Mouse (Mus musculus) C2C12 (cell line): ENCODE results near the gene Gh.

Experiments
- CEBPB ChIP-seq: IDR thresholded peaks from one replicate; pipeline ENCODE4 v1.6.1; 2011; ENCODE audit warnings: low read depth, mild to moderate bottlenecking, control low read depth, moderate library complexity
- CTCF ChIP-seq: IDR thresholded peaks from one replicate; pipeline ENCODE4 v1.5.1; 2011; ENCODE audit not compliant: control insufficient read depth, insufficient read depth, insufficient read length
- FOSL1 ChIP-seq: IDR thresholded peaks from one replicate; pipeline ENCODE4 v1.8.0; 2011; ENCODE audit warnings: mild to moderate bottlenecking, low read length; ENCODE audit not compliant: poor library complexity, insufficient read depth, severe bottlenecking
- MAX ChIP-seq: IDR thresholded peaks from one replicate; pipeline ENCODE4 v1.6.1; 2011; ENCODE audit warnings: mild to moderate bottlenecking, control low read depth
- MYOD1 ChIP-seq: IDR thresholded peaks from one replicate; pipeline ENCODE4 v1.6.1; 2011; ENCODE audit warnings: low read depth; ENCODE audit not compliant: control insufficient read depth, insufficient read length
- MYOG ChIP-seq: IDR thresholded peaks from one replicate; pipeline ENCODE4 v1.6.1; 2011; ENCODE audit not compliant: control insufficient read depth, insufficient read length; ENCODE audit errors: extremely low read depth
- USF1 ChIP-seq: IDR thresholded peaks from one replicate; pipeline ENCODE4 v1.6.1; 2011; ENCODE audit warnings: low read depth, mild to moderate bottlenecking, control low read depth, moderate library complexity

- TF ChIP-seq CTCF (no peak), MYOG (no peak), FOSL1 (no peak), MAX (no peak), USF1 (no peak), CEBPB (no peak), MYOD1 (no peak)
These were observed 40.7 kb downstream of the Gh start for GRCm38 (mm10) chr11:106260826-106261450.
